Comparison of ENCODE assay signal across 8 mouse cellular contexts in genomic region chr2:181679951-181680715, GRCm38 (mm10). TPM values are rescaled to one million over a fixed set of nuclear protein-coding genes. Genes with fewer than 3 reads are reported as not detected.
DNase-seq lines count a peak whose midpoint lies in the region; ATAC-seq and TF ChIP-seq lines count a peak whose summit lies in the region.

Tcea2 (plus strand) TSS chr2:181680310.

- peak; percentile 58 for ATAC-seq in embryonic facial prominence, embryonic 14.5 days (ENCODE audit: low read depth)
- ATAC-seq in heart, embryonic 11.5 days (replicated peaks; ENCODE audit: insufficient number of reproducible peaks, low FRiP score, low TSS enrichment), result peak; percentile 28
- ATAC-seq in kidney, embryonic 15.5 days (replicated peaks; ENCODE audit: low FRiP score), result peak; percentile 59
- peak; percentile 42 for ATAC-seq in liver, embryonic 11.5 days (replicated peaks; ENCODE audit: low FRiP score)
- ATAC-seq in stomach, embryonic 14.5 days (ENCODE audit: insufficient number of reproducible peaks, insufficient read depth, low FRiP score, low read depth), result peak; percentile 21; the same call in 1 of the 2 replicates

- no peaks in the 10 kb centered on the region for H3K36me3 ChIP-seq in embryonic facial prominence, embryonic 14.5 days (ENCODE audit: control insufficient read depth, insufficient read depth, low read length)
- H3K36me3 ChIP-seq in heart, embryonic 11.5 days (ENCODE audit: control insufficient read depth, insufficient read depth, low read length), result no peaks in the 10 kb centered on the region
- no peaks in the 10 kb centered on the region for H3K36me3 ChIP-seq in kidney, embryonic 15.5 days
- no peaks in the 10 kb centered on the region for H3K36me3 ChIP-seq in liver, embryonic 11.5 days (ENCODE audit: control insufficient read depth, insufficient read depth, low read length)
- H3K36me3 ChIP-seq in myocyte (ENCODE audit: control insufficient read depth, insufficient read depth), result no peaks in the 10 kb centered on the region
- no peaks in the 10 kb centered on the region for H3K36me3 ChIP-seq in stomach, embryonic 14.5 days (ENCODE audit: control insufficient read depth, insufficient read depth, low read length)

- H3K4me3 ChIP-seq in embryonic facial prominence, embryonic 14.5 days (ENCODE audit: low read depth, low read length), result peak within 1 kb of the TSS; percentile 77
- peak within 1 kb of the TSS; percentile 70 for H3K4me3 ChIP-seq in heart, embryonic 11.5 days (ENCODE audit: low read depth, low read length)
- H3K4me3 ChIP-seq in kidney, embryonic 15.5 days (replicated peaks), result peak within 1 kb of the TSS; percentile 71
- peak within 1 kb of the TSS; percentile 73 for H3K4me3 ChIP-seq in liver, embryonic 11.5 days (ENCODE audit: low read depth, low read length)
- H3K4me3 ChIP-seq in myocyte, result peak within 1 kb of the TSS; percentile 39
- peak within 1 kb of the TSS; percentile 68 for H3K4me3 ChIP-seq in stomach, embryonic 14.5 days (ENCODE audit: low read depth, low read length)

- H3K4me1 ChIP-seq in embryonic facial prominence, embryonic 14.5 days (ENCODE audit: control insufficient read depth, insufficient read depth, low read length), result peaks cover 9% of the 10 kb centered on the region; the same call in 1 of the 2 replicates
- H3K4me1 ChIP-seq in heart, embryonic 11.5 days (ENCODE audit: control insufficient read depth, insufficient read depth, low read length), result peaks cover 9% of the 10 kb centered on the region
- peaks cover 28% of the 10 kb centered on the region for H3K4me1 ChIP-seq in kidney, embryonic 15.5 days
- peaks cover 15% of the 10 kb centered on the region for H3K4me1 ChIP-seq in liver, embryonic 11.5 days (replicated peaks; ENCODE audit: control insufficient read depth, insufficient read depth, low read length)
- peaks cover 8% of the 10 kb centered on the region; the same call in 1 of the 2 replicates for H3K4me1 ChIP-seq in stomach, embryonic 14.5 days (ENCODE audit: control insufficient read depth, insufficient read depth, low read length)

- peak within 1 kb of the TSS; percentile 40 for H3ac ChIP-seq in myocyte (ENCODE audit: control insufficient read depth, insufficient read length)

- H3K27ac ChIP-seq in embryonic facial prominence, embryonic 14.5 days (replicated peaks; ENCODE audit: low read depth, low read length), result peak within 1 kb of the TSS; percentile 54
- peak within 1 kb of the TSS; percentile 70 for H3K27ac ChIP-seq in heart, embryonic 11.5 days (ENCODE audit: low read depth, low read length)
- H3K27ac ChIP-seq in kidney, embryonic 15.5 days, result peak within 1 kb of the TSS; percentile 74
- H3K27ac ChIP-seq in liver, embryonic 11.5 days (ENCODE audit: low read depth, low read length), result peak within 1 kb of the TSS; percentile 52
- peak within 1 kb of the TSS; percentile 52; the same call in 1 of the 2 replicates for H3K27ac ChIP-seq in stomach, embryonic 14.5 days (ENCODE audit: low read length)

- WGBS in embryonic facial prominence, embryonic 14.5 days, result 0% methylated on average over 58 of the region's 69 CpGs
- under 1% methylated on average over 69 of the region's 69 CpGs for WGBS in heart, embryonic 11.5 days (ENCODE audit: insufficient replicate concordance)
- WGBS in kidney, embryonic 15.5 days, result under 1% methylated on average over 67 of the region's 69 CpGs
- 1% methylated on average over 67 of the region's 69 CpGs for WGBS in liver, embryonic 11.5 days
- WGBS in stomach, embryonic 14.5 days, result under 1% methylated on average over 62 of the region's 69 CpGs

- no peaks in the 10 kb centered on the region for H3K79me2 ChIP-seq in myocyte (ENCODE audit: control insufficient read depth, insufficient read depth)

- TF ChIP-seq POLR2A in myocyte (IDR thresholded peaks at IDR 0.05; ENCODE audit: insufficient read length, low read depth), result peak; percentile 68

- H3K4me2 ChIP-seq in embryonic facial prominence, embryonic 14.5 days (ENCODE audit: low read depth, low read length), result peak within 1 kb of the TSS; percentile 91
- peak within 1 kb of the TSS; percentile 97 for H3K4me2 ChIP-seq in heart, embryonic 11.5 days
- peak within 1 kb of the TSS; percentile 91 for H3K4me2 ChIP-seq in kidney, embryonic 15.5 days
- peak within 1 kb of the TSS; percentile 97 for H3K4me2 ChIP-seq in liver, embryonic 11.5 days
- peak within 1 kb of the TSS; percentile 92 for H3K4me2 ChIP-seq in myocyte (ENCODE audit: low read depth)
- peak within 1 kb of the TSS; percentile 91 for H3K4me2 ChIP-seq in stomach, embryonic 14.5 days (replicated peaks; ENCODE audit: low read depth, low read length)

- H3K9me3 ChIP-seq in embryonic facial prominence, embryonic 14.5 days (ENCODE audit: control insufficient read depth, low read length), result no peaks in the 10 kb centered on the region
- H3K9me3 ChIP-seq in heart, embryonic 11.5 days (replicated peaks; ENCODE audit: control insufficient read depth, low read length), result no peaks in the 10 kb centered on the region
- H3K9me3 ChIP-seq in kidney, embryonic 15.5 days (replicated peaks), result no peaks in the 10 kb centered on the region
- H3K9me3 ChIP-seq in liver, embryonic 11.5 days (ENCODE audit: control insufficient read depth, low read length), result no peaks in the 10 kb centered on the region
- no peaks in the 10 kb centered on the region for H3K9me3 ChIP-seq in stomach, embryonic 14.5 days (ENCODE audit: control insufficient read depth, low read depth, low read length)

- DNase-seq in B cell, adult 2 months, result peak; percentile 73 to 74
- peak; percentile 70 for DNase-seq in adrenal gland, postnatal 25 days
- peak; percentile 83 for DNase-seq in embryonic facial prominence, embryonic 14.5 days (ENCODE audit: low spot score)
- DNase-seq in liver, embryonic 11.5 days (ENCODE audit: low spot score), result peak; percentile 82

- H3K27me3 ChIP-seq in embryonic facial prominence, embryonic 14.5 days (replicated peaks; ENCODE audit: control insufficient read depth, insufficient read depth, low read length), result no peaks in the 10 kb centered on the region
- H3K27me3 ChIP-seq in heart, embryonic 11.5 days (ENCODE audit: control insufficient read depth, insufficient read depth, low read length), result no peaks in the 10 kb centered on the region
- no peaks in the 10 kb centered on the region for H3K27me3 ChIP-seq in kidney, embryonic 15.5 days
- H3K27me3 ChIP-seq in liver, embryonic 11.5 days (replicated peaks; ENCODE audit: control insufficient read depth, insufficient read depth, low read length), result no peaks in the 10 kb centered on the region
- no peaks in the 10 kb centered on the region for H3K27me3 ChIP-seq in myocyte (ENCODE audit: control insufficient read depth, insufficient read depth, insufficient read length)
- no peaks in the 10 kb centered on the region for H3K27me3 ChIP-seq in stomach, embryonic 14.5 days (ENCODE audit: control insufficient read depth, insufficient read depth, low read length)

- H3K9ac ChIP-seq in embryonic facial prominence, embryonic 14.5 days (ENCODE audit: low read depth, low read length), result peak within 1 kb of the TSS; percentile 88
- peak within 1 kb of the TSS; percentile 89 for H3K9ac ChIP-seq in heart, embryonic 11.5 days (ENCODE audit: low read depth, low read length)
- H3K9ac ChIP-seq in kidney, embryonic 15.5 days, result peak within 1 kb of the TSS; percentile 78
- H3K9ac ChIP-seq in liver, embryonic 11.5 days (ENCODE audit: low read depth, low read length), result peak within 1 kb of the TSS; percentile 78
- peak within 1 kb of the TSS; percentile 82 for H3K9ac ChIP-seq in stomach, embryonic 14.5 days (replicated peaks; ENCODE audit: low read depth, low read length)

TF ChIP-seq in myocyte, 11 proteins besides CTCF, POLR2A, EP300 and RAD21:
- no peak for TF ChIP-seq SRF (IDR thresholded peaks at IDR 0.05; ENCODE audit: control insufficient read depth, insufficient read length, low read depth)
- TF ChIP-seq REST (IDR thresholded peaks at IDR 0.05; ENCODE audit: insufficient read depth, insufficient read length), result no peak
- TF ChIP-seq E2F4 (IDR thresholded peaks at IDR 0.05; ENCODE audit: insufficient read depth), result no peak
- no peak for TF ChIP-seq MYOD1 (IDR thresholded peaks at IDR 0.05; ENCODE audit: control insufficient read depth in 1 of 3, insufficient read length in 2 of 3, low read depth in 2 of 3)
- TF ChIP-seq USF1 (IDR thresholded peaks at IDR 0.05; ENCODE audit: low read depth), result no peak
- no peak for TF ChIP-seq TCF12 (IDR thresholded peaks at IDR 0.05; ENCODE audit: insufficient read depth, poor library complexity, severe bottlenecking)
- no peak for TF ChIP-seq MAX (IDR thresholded peaks at IDR 0.05; ENCODE audit: low read depth)
- TF ChIP-seq CEBPB (IDR thresholded peaks at IDR 0.05; ENCODE audit: insufficient read depth, poor library complexity, severe bottlenecking), result no peak
- no peak for TF ChIP-seq POLR2AphosphoS2 (IDR thresholded peaks at IDR 0.05; ENCODE audit: insufficient read length, low read depth)
- TF ChIP-seq MYOG (IDR thresholded peaks at IDR 0.05; ENCODE audit: control insufficient read depth in 1 of 3, insufficient read depth in 1 of 3, insufficient read length in 2 of 3, low read depth in 2 of 3), result no peak
- no peak for TF ChIP-seq TCF3 (IDR thresholded peaks at IDR 0.05; ENCODE audit: insufficient read length, low read depth)

RNA-seq across cellular contexts. Expression of gene Tcea2, which starts in this region (rescaled TPM):
- 11.6 and 14.7 TPM in 2 replicates for total RNA-seq in adrenal gland, postnatal 25 days (2021)
- 21.2 and 26.8 TPM in 2 replicates for polyA plus RNA-seq in embryonic facial prominence, embryonic 14.5 days (2014; fragmentation: Nextera tagmentation; extraction: Ambion mirVana)
- 13.5 and 14.1 TPM in 2 replicates for polyA plus RNA-seq in heart, embryonic 11.5 days (2014; fragmentation: Nextera tagmentation; extraction: Ambion mirVana)
- 25.6 and 25.9 TPM in 2 replicates for polyA plus RNA-seq in kidney, embryonic 15.5 days (2015; fragmentation: Nextera tagmentation; extraction: Ambion mirVana)
- polyA plus RNA-seq in liver, embryonic 11.5 days (2014; fragmentation: Nextera tagmentation; extraction: Ambion mirVana), result 8.1 and 12.1 TPM in 2 replicates
- 3.0 TPM for polyA plus RNA-seq in myocyte (2012; fragmentation: generic; extraction: Trizol)
- 35.3 and 36.7 TPM in 2 replicates for polyA plus RNA-seq in stomach, embryonic 14.5 days (2014; fragmentation: Nextera tagmentation; extraction: Ambion mirVana)

Comparison
In these comparisons a context has a peak if more than half of its experiments do, and no peak if none do; other contexts are left out.
1. Peak in every context shown above with its lines: DNase-seq, ATAC-seq, H3K4me3 ChIP-seq and H3K27ac ChIP-seq.